Mouse (Mus musculus): ENCODE results near the gene Fign.

GRCm38 (mm10) chr2:63969633-63970032, 128.2 kb downstream of the Fign start:
- TF ChIP-seq POLR2A (IDR thresholded peaks at IDR 0.05; ENCODE audit: low read depth, low read length) (no peak), CTCF (IDR thresholded peaks at IDR 0.05; ENCODE audit: borderline replicate concordance, insufficient read depth, low read length) (no peak)

Measured in embryonic fibroblast, embryonic 13.5 days (primary cell).